Mouse (Mus musculus) heart, embryonic 15.5 days (tissue): Measurements from ENCODE around the gene Usp24. TPM values are rescaled to one million over a fixed set of nuclear protein-coding genes. Genes with fewer than 3 reads are reported as not detected.

Experiments used
- ATAC-seq: fragments of 200-750 bp; cut with Nextera tagmentation; replicated peaks from 2 replicates; pipeline ENCODE4 v1.8.0; 2017; ENCODE audit warnings: low read depth, moderate TSS enrichment; ENCODE audit not compliant: insufficient number of reproducible peaks, insufficient read depth, low FRiP score
- H3K27ac ChIP-seq: fragments of 300-500 bp; sonication (generic); 2 replicates; pipeline ENCODE4 v1.5.1; 2015; ENCODE audit warnings: mild to moderate bottlenecking, inconsistent platforms
- H3K27me3 ChIP-seq: fragments of 300-500 bp; sonication (generic); 2 replicates; pipeline ENCODE4 v1.6.1; 2015; ENCODE audit warnings: inconsistent platforms
- H3K36me3 ChIP-seq: fragments of 300-500 bp; sonication (generic); 2 replicates; pipeline ENCODE4 v1.6.1; 2015; ENCODE audit warnings: mild to moderate bottlenecking, inconsistent platforms
- H3K4me1 ChIP-seq: fragments of 300-500 bp; sonication (generic); replicated peaks from 2 replicates; pipeline ENCODE4 v1.6.1; 2015; ENCODE audit warnings: inconsistent platforms
- H3K4me2 ChIP-seq: fragments of 300-500 bp; sonication (generic); 2 replicates; pipeline ENCODE4 v1.6.1; 2015; ENCODE audit warnings: inconsistent platforms, mild to moderate bottlenecking, moderate library complexity
- H3K4me3 ChIP-seq: fragments of 300-500 bp; sonication (generic); 2 replicates; pipeline ENCODE4 v1.5.1; 2015; ENCODE audit warnings: mild to moderate bottlenecking, inconsistent platforms
- H3K9ac ChIP-seq: fragments of 300-500 bp; sonication (generic); 2 replicates; pipeline ENCODE4 v1.6.1; 2015; ENCODE audit warnings: mild to moderate bottlenecking, inconsistent platforms
- H3K9me3 ChIP-seq: fragments of 300-500 bp; sonication (generic); replicated peaks from 2 replicates; pipeline ENCODE4 v1.6.1; 2016; ENCODE audit warnings: inconsistent platforms
- WGBS: fragments of 180-500 bp; shearing (Covaris S2); methylation state at CpG from one replicate; pipeline ENCODE4 v1.1.7; 2015; ENCODE audit warnings: mixed read lengths; 5-methylcytosine and 5-hydroxymethylcytosine counted together
- polyA plus RNA-seq: library from polyadenylated mRNA; unstranded; fragments of >200 nt; fragmentation: Nextera tagmentation; extraction: Ambion mirVana; gene quantifications from 2 replicates; pipeline ENCODE4 v1.2.1, GENCODE M21; 2015

The Usp24 gene
- polyA plus RNA-seq, 1 experiment from 2014 or later, result 6.6 TPM

DNA sequence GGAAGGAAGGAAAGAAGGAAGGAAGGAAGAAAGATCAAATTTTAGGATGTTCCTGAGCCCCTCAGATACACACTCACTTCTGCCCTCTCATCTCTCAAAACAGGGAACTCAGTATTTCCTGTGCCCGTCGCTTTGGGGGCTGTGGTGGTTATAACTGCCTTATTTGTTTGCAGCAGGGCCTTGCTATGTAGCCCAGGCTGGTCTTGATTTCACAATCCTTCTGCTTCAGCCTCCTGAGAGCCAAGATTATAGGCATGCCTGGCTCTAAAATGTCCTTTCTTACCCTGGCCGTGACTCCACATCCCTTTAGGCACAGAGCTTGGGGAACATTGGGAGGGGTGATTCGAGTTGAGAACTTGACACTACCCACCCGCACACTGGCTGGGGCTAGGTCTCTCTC is 146.5 kb downstream of the Usp24 start:
- ATAC-seq, result no peak

DNA sequence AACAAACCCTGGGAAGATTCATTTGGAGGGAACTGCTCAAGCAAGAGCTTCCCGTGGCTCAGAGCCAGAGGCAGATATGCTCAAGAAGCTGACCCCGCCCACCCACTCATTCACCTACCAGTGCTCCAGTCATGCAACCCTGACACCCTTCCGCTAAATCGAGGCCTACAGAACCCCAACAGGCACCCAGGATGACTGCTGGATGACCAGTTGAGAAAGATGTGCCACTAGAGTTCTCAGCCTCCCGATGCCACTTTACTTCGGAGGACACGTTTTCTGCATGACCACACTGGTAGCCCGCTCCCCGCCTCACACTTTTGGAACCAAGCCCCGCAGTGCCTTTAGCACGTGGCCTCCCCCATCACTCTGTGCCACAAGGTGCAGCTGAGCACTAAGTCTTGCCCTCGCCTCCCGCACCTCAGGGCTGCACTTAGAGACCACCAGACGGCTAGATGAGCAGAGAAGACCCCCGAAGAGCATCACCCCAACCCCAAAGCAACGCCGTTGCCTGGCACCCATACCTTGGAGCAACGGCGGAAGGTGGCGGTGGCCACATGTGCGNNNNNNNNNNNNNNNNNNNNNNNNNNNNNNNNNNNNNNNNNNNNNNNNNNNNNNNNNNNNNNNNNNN is 147.3 kb downstream of the Usp24 start:
- peak overlapping the region; percentile 64 for H3K4me2 ChIP-seq
- peaks cover 46% of the 10 kb centered on the region for H3K27me3 ChIP-seq
- no peaks in the 10 kb centered on the region for H3K9me3 ChIP-seq
- H3K36me3 ChIP-seq, result no peaks in the 10 kb centered on the region
- 24% methylated on average over 21 of the region's 21 CpGs for WGBS
- peak overlapping the region; percentile 26; the same call in 1 of the 2 replicates for H3K9ac ChIP-seq
- H3K4me3 ChIP-seq, result peak overlapping the region; percentile 40
- H3K27ac ChIP-seq, result no peak overlapping the region
- peaks cover 15% of the 10 kb centered on the region for H3K4me1 ChIP-seq
- ATAC-seq, result no peak

More for the DNA sequence above, 146.5 kb downstream of the Usp24 start:
- Histone ChIP-seq H3K4me1 (peaks cover 15% of the 10 kb centered on the region), H3K27ac (no peak overlapping the region), H3K9ac (no peak overlapping the region), H3K4me2 (no peak overlapping the region), H3K27me3 (peaks cover 46% of the 10 kb centered on the region), H3K36me3 (no peaks in the 10 kb centered on the region), H3K4me3 (no peak overlapping the region), H3K9me3 (no peaks in the 10 kb centered on the region)
- 64% methylated on average over 5 of the region's 5 CpGs for WGBS

DNA sequence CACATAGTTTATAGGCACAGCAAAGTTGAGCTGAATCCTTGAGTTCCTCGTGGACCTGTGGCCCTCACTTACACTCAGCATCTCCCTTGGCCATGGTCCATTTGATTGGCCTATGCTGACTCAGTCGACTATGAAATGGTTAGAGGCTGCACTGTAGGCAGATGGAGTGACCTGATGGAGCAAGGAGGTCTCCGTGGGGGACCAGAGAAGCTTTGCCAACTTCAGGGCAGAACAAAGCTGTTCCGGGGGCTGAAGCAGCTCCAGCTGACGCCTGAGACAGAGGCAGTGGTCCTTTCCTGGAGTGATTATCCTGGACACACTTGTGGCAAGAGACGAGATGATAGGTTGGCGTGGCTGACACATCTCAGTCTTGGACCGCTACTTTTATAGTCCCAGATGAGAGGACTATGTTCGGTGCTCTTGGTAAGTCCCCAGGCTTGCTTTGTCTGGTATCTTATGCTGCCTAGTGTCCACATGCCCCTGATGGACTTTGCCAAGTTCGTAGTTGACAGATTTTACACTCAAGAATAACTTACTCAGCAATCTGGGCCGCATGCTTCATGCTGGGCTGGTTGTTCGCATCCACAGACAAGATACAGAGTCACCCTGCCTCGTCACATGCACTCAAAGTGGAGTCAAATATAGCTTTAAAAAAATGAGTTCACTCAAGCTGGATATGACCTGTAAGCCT is 151.6 kb downstream of the Usp24 start:
- Histone ChIP-seq H3K4me2 (no peak overlapping the region), H3K27me3 (peaks cover 29% of the 10 kb centered on the region), H3K36me3 (no peaks in the 10 kb centered on the region), H3K27ac (no peak overlapping the region), H3K4me1 (peaks cover 15% of the 10 kb centered on the region), H3K9me3 (no peaks in the 10 kb centered on the region), H3K9ac (no peak overlapping the region), H3K4me3 (no peak overlapping the region)
- WGBS, result 70% methylated on average over 13 of the region's 13 CpGs
- no peak for ATAC-seq

DNA sequence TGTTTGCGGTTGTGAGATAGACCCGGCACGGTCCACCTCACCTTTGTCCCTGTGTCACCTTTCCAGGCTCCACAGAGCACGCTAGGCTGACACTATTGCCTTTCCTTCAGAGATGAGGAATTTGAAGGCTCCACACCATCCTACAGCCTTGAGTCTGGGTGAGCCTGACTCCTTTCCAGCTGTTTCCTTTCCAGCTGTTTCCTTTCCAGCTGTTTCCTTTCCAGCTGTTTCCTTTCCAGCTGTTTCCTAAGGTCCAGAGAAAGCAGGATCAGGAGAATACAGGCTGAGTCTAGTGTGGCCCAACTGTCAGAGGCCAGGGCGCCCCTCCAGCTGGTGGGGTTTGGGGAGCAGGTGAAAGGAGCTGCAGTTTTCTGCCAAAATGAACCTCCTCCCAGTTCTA is 154.9 kb downstream of the Usp24 start:
- WGBS, result 74% methylated on average over 5 of the region's 5 CpGs
- Histone ChIP-seq H3K4me1 (no peaks in the 10 kb centered on the region), H3K4me2 (no peak overlapping the region), H3K4me3 (no peak overlapping the region), H3K27me3 (no peaks in the 10 kb centered on the region; the same call in 1 of the 2 replicates), H3K36me3 (no peaks in the 10 kb centered on the region), H3K27ac (no peak overlapping the region), H3K9me3 (no peaks in the 10 kb centered on the region), H3K9ac (no peak overlapping the region)
- no peak for ATAC-seq

DNA sequence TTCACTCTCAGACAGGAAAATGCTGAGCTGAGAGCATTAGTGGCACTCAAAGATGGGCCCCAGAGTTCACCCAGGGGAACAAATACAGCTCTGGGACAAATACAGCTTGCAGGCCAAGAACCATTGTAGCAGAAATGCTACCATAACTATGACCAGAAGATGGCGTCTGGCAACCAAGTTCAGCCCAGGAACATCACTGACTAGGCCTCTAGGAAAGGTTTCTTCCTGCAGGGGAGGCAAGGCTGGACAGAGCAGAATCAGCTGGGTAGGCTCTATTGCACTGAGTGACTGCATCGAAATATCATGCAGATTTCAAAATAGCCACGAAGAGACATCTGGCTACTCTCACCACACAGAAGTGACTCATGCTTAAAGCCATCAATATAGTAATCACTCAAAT is 156.3 kb downstream of the Usp24 start:
- H3K36me3 ChIP-seq, result no peaks in the 10 kb centered on the region
- no peaks in the 10 kb centered on the region for H3K4me1 ChIP-seq
- no peaks in the 10 kb centered on the region; the same call in 1 of the 2 replicates for H3K27me3 ChIP-seq
- 6% methylated on average over 3 of the region's 3 CpGs for WGBS
- H3K4me2 ChIP-seq, result no peak overlapping the region
- ATAC-seq, result no peak
- H3K4me3 ChIP-seq, result no peak overlapping the region
- no peaks in the 10 kb centered on the region for H3K9me3 ChIP-seq
- no peak overlapping the region for H3K9ac ChIP-seq
- H3K27ac ChIP-seq, result no peak overlapping the region

DNA sequence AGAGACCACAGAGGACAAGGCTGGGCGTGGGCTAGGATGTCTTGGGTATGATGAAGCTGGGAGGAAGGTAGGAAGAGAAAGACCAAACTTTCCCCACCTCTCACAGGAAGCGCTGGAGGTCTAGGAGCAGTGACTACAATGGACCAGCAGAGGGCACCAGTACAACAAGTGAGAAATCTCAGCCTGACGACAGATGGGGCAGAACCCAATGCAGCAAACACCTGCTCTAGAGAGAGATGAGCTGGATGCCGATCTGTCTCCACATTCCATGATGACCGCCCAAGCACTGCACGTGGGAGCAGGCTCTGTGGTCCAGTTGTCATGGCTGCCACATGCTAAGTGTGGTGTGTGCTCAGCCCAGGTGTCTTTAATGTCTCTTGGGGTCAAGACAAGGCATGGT is 158.2 kb downstream of the Usp24 start:
- Histone ChIP-seq H3K9ac (no peak overlapping the region), H3K4me1 (no peaks in the 10 kb centered on the region), H3K27ac (no peak overlapping the region), H3K9me3 (no peaks in the 10 kb centered on the region), H3K36me3 (no peaks in the 10 kb centered on the region), H3K27me3 (no peaks in the 10 kb centered on the region), H3K4me2 (no peak overlapping the region), H3K4me3 (no peak overlapping the region)
- ATAC-seq, result no peak
- 5% methylated on average over 6 of the region's 6 CpGs for WGBS

DNA sequence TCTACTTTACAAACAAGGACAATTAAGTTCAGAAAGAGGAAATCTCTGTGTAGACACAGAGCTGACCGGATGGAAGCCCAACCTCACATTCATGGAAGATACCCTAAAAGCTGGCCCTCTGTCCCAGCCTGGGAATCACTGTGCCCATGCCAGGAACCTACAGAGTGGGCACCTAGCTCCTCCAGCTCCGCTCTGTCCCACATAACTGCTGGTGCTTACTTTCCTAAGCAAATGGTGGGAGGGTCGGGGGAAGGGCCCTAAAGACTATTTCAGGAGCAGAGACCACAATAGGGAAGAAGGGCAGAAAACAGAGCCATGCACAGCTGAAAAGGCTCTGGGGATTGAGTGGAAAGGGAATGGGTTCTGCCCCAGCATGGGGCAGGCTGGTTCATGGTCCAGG is 164.5 kb downstream of the Usp24 start:
- Histone ChIP-seq H3K27me3 (peaks cover 28% of the 10 kb centered on the region), H3K9me3 (no peaks in the 10 kb centered on the region), H3K4me1 (no peaks in the 10 kb centered on the region), H3K4me2 (no peak overlapping the region), H3K4me3 (no peak overlapping the region), H3K36me3 (no peaks in the 10 kb centered on the region), H3K9ac (no peak overlapping the region), H3K27ac (no peak overlapping the region)
- 78% methylated on average over 3 of the region's 3 CpGs for WGBS
- no peak for ATAC-seq

DNA sequence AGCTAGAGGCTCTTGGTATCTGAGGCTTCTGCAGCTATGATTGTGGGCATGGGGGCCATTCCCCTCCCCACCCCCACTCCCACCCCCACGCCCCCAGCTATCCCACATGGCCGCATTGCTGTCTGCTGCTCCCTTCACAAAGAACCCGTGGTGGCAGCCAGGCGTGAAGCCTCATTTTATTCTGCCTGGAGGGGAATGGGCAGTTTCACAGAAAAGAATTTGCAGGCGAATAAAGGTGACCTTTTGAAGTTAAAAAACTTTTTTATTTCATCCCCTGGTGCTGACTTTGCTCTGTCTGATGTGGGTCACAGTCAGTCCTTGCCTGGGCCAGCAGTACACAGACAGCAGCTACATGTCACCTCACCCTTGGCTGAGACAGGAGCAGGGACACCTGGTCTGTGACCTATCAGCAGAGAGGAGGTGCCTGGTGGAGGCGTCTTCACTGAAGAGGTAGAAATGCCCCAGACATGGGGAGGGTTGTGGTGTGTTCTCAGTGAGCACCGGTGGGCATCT is 167.3 kb downstream of the Usp24 start:
- no peak for ATAC-seq
- H3K4me3 ChIP-seq, result no peak overlapping the region
- no peak overlapping the region for H3K9ac ChIP-seq
- H3K27ac ChIP-seq, result no peak overlapping the region
- H3K4me2 ChIP-seq, result no peak overlapping the region
- 56% methylated on average over 7 of the region's 7 CpGs for WGBS
- no peaks in the 10 kb centered on the region for H3K4me1 ChIP-seq
- H3K27me3 ChIP-seq, result peaks cover 31% of the 10 kb centered on the region
- no peaks in the 10 kb centered on the region for H3K36me3 ChIP-seq
- H3K9me3 ChIP-seq, result no peaks in the 10 kb centered on the region

DNA sequence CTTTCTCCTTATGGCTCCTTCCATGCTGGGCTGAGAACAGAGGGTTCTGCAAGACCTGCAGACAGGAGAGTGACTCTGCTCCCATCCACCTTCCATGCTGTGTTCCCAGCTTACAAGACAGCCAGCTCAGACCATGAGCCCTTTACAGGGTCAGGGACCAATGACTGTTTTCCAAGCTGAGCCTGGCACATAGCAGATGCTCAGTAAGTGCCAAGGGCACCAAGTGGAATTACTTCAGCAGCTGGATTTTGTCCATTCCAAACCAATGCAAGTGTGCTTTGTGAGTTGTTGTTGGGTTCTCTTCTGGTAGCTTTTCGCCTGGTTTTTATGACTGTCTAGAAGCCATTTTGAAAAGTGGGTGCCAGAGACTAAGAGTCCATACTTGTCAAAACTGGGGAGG is 167.8 kb downstream of the Usp24 start:
- H3K9ac ChIP-seq, result no peak overlapping the region
- no peak for ATAC-seq
- no peak overlapping the region for H3K4me2 ChIP-seq
- H3K27ac ChIP-seq, result no peak overlapping the region
- no peaks in the 10 kb centered on the region for H3K4me1 ChIP-seq
- no peaks in the 10 kb centered on the region for H3K36me3 ChIP-seq
- 82% methylated on average over 1 of the region's 1 CpGs for WGBS
- no peaks in the 10 kb centered on the region for H3K9me3 ChIP-seq
- H3K27me3 ChIP-seq, result peaks cover 31% of the 10 kb centered on the region
- H3K4me3 ChIP-seq, result no peak overlapping the region

DNA sequence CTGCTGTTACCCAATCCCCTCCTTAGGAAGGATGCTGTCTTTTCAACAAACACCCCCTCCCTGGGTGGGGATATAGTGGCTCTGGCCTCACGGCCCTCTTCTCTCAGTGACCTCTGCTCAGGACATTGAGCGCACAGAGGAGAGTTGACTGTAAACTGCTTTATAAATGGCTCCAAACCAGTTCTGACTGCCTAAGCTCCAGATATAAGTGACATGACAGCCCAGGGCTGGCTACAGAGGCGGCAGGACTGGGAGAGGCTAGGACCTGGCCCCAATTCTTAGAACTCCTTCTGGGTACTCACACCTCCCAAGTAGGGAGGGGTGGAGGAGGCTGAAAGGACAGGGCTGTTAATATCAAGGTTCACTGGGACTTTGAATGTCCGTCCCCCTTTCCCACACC is 174.6 kb downstream of the Usp24 start:
- Histone ChIP-seq H3K9ac (no peak overlapping the region), H3K4me3 (no peak overlapping the region), H3K4me1 (no peaks in the 10 kb centered on the region), H3K36me3 (no peaks in the 10 kb centered on the region), H3K4me2 (no peak overlapping the region), H3K9me3 (no peaks in the 10 kb centered on the region), H3K27ac (no peak overlapping the region), H3K27me3 (peaks cover 6% of the 10 kb centered on the region; the same call in 1 of the 2 replicates)
- ATAC-seq, result no peak
- WGBS, result 49% methylated on average over 4 of the region's 4 CpGs
